Mouse (Mus musculus) intestine, embryonic 14.5 days (tissue): Measurements from ENCODE around the gene Ermap. TPM values are rescaled to one million over a fixed set of nuclear protein-coding genes. Genes with fewer than 3 reads are reported as not detected.
A peak's percentile ranks its signal among the peaks of the same experiment; 100 is the strongest.

Source experiments
- ATAC-seq: fragments of 200-750 bp; cut with Nextera tagmentation; replicated peaks from 2 replicates; pipeline ENCODE4 v1.8.0; 2017; ENCODE audit warnings: low read depth, moderate number of reproducible peaks, moderate TSS enrichment, moderate library complexity; ENCODE audit not compliant: low FRiP score, low TSS enrichment
- DNase-seq: peaks from one replicate; pipeline ENCODE4 v3.0.0-alpha.2; 2018; ENCODE audit warnings: low spot score
- H3K27ac ChIP-seq: fragments of 300-500 bp; sonication (generic); 2 replicates; pipeline ENCODE4 v1.5.1; 2014; ENCODE audit warnings: low read depth, mild to moderate bottlenecking, control low read depth
- H3K27me3 ChIP-seq: fragments of 300-500 bp; sonication (generic); replicated peaks from 2 replicates; pipeline ENCODE4 v1.6.1; 2014; ENCODE audit warnings: low read length, control low read depth; ENCODE audit not compliant: control insufficient read depth, insufficient read depth
- H3K36me3 ChIP-seq: fragments of 300-500 bp; sonication (generic); 2 replicates; pipeline ENCODE4 v1.6.1; 2014; ENCODE audit warnings: low read length, control low read depth; ENCODE audit not compliant: control insufficient read depth, insufficient read depth
- H3K4me1 ChIP-seq: fragments of 300-500 bp; sonication (generic); replicated peaks from 2 replicates; pipeline ENCODE4 v1.6.1; 2014; ENCODE audit warnings: low read length, control low read depth, mixed read lengths; ENCODE audit not compliant: control insufficient read depth, insufficient read depth
- H3K4me2 ChIP-seq: fragments of 300-500 bp; sonication (generic); 2 replicates; pipeline ENCODE4 v1.6.1; 2014; ENCODE audit warnings: low read length
- H3K4me3 ChIP-seq: fragments of 300-500 bp; sonication (generic); 2 replicates; pipeline ENCODE4 v1.5.1; 2014; ENCODE audit warnings: low read depth, low read length, control low read depth, mixed read lengths
- H3K9ac ChIP-seq: fragments of 300-500 bp; sonication (generic); 2 replicates; pipeline ENCODE4 v1.6.1; 2014; ENCODE audit warnings: mild to moderate bottlenecking, low read length
- H3K9me3 ChIP-seq: fragments of 300-500 bp; sonication (generic); 2 replicates; pipeline ENCODE4 v1.6.1; 2016; ENCODE audit warnings: low read length, control low read depth; ENCODE audit not compliant: control insufficient read depth
- WGBS: fragments of 180-500 bp; shearing (Covaris S2); extraction: QIAGEN DNeasy Blood & Tissue Kit; methylation state at CpG from one replicate; pipeline ENCODE4 v1.1.7; 2014; 5-methylcytosine and 5-hydroxymethylcytosine counted together
- polyA plus RNA-seq: library from polyadenylated mRNA; unstranded; fragments of >200 nt; fragmentation: Nextera tagmentation; extraction: Ambion mirVana; gene quantifications from 2 replicates; pipeline ENCODE4 v1.2.1, GENCODE M21; 2014

The Ermap gene
- polyA plus RNA-seq, 1 experiment from 2014 or later: 0.42 TPM

DNA sequence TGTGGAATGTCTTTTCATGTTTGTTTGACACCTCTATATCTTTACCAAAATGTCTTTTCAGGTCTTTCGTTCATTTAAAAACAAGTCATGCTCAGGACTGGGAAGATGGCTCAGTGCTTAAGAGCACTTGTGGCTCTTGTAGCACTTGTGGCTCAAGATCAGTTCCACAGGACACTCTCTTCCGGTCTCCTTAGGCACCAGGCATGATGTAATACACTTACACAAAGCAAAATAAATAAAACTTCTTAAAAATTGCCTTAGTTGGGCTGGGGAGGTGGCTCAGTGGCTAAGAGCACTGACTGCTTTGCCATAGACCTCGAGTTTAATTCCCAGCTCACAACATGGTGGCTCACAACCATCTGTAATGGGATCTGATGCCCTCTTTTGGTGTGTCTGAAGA lies 28.5 kb downstream of the Ermap start:
- Histone ChIP-seq H3K27ac (no peak overlapping the region), H3K4me2 (no peak overlapping the region), H3K9ac (no peak overlapping the region), H3K9me3 (no peaks in the 10 kb centered on the region), H3K4me1 (no peaks in the 10 kb centered on the region), H3K27me3 (no peaks in the 10 kb centered on the region), H3K4me3 (no peak overlapping the region), H3K36me3 (no peaks in the 10 kb centered on the region)
- ATAC-seq (no peak), DNase-seq (no peak)
- WGBS: 74% methylated on average over 3 of the region's 3 CpGs

GRCm38 (mm10) chr4:119157891-119158290 lies 31.9 kb downstream of the Ermap start:
- Histone ChIP-seq H3K4me1 (no peaks in the 10 kb centered on the region), H3K9ac (no peak overlapping the region), H3K36me3 (no peaks in the 10 kb centered on the region), H3K27ac (peak overlapping the region; percentile 29; the same call in 1 of the 2 replicates), H3K9me3 (no peaks in the 10 kb centered on the region), H3K4me2 (no peak overlapping the region), H3K27me3 (no peaks in the 10 kb centered on the region), H3K4me3 (no peak overlapping the region)
- peak; percentile 81 for ATAC-seq
- DNase-seq: no peak
- WGBS: 56% methylated on average over 5 of the region's 5 CpGs

GRCm38 (mm10) chr4:119157186-119157585 lies 32.6 kb downstream of the Ermap start:
- Histone ChIP-seq H3K4me1 (no peaks in the 10 kb centered on the region), H3K27me3 (no peaks in the 10 kb centered on the region), H3K4me3 (no peak overlapping the region), H3K9ac (no peak overlapping the region), H3K27ac (no peak overlapping the region), H3K4me2 (no peak overlapping the region), H3K9me3 (no peaks in the 10 kb centered on the region), H3K36me3 (no peaks in the 10 kb centered on the region)
- ATAC-seq (no peak), DNase-seq (peak; percentile 79)
- 39% methylated on average over 2 of the region's 2 CpGs for WGBS

DNA sequence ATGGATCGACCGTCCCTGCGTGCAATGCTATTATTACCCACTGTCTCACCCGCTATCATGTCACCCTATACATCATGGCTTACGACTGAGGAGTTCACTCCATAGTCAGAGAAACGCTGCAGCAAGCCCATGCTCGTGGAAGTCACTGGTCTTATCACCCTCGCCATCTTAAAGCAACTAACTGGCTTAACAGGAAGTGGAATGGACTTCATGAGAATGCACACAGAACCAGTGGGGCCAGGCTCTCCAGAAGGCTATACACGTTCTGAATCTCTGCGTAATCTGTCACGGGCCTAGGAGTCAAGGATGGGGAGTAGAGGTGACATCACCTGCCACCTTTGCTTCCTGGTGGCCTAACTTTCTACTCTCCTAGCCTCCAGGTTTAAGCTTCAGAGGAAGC lies 41.1 kb downstream of the Ermap start:
- no peaks in the 10 kb centered on the region for H3K36me3 ChIP-seq

GRCm38 (mm10) chr4:119147347-119147746 lies 42.5 kb downstream of the Ermap start:
- H3K36me3 ChIP-seq: no peaks in the 10 kb centered on the region
- no peak for ATAC-seq
- no peak overlapping the region for H3K27ac ChIP-seq
- no peak for DNase-seq
- no peaks in the 10 kb centered on the region for H3K9me3 ChIP-seq
- no peaks in the 10 kb centered on the region for H3K27me3 ChIP-seq
- H3K9ac ChIP-seq: no peak overlapping the region
- WGBS: 79% methylated on average over 5 of the region's 5 CpGs
- H3K4me3 ChIP-seq: no peak overlapping the region
- no peak overlapping the region for H3K4me2 ChIP-seq
- no peaks in the 10 kb centered on the region for H3K4me1 ChIP-seq

More for the DNA sequence above, 41.1 kb downstream of the Ermap start:
- 80% methylated on average over 11 of the region's 11 CpGs for WGBS
- no peaks in the 10 kb centered on the region for H3K27me3 ChIP-seq
- no peaks in the 10 kb centered on the region for H3K9me3 ChIP-seq
- no peak overlapping the region for H3K9ac ChIP-seq
- H3K4me3 ChIP-seq: no peak overlapping the region
- ATAC-seq (no peak), DNase-seq (no peak)
- H3K27ac ChIP-seq: no peak overlapping the region
- no peak overlapping the region for H3K4me2 ChIP-seq
- H3K4me1 ChIP-seq: no peaks in the 10 kb centered on the region

- Histone ChIP-seq H3K27me3 (no peaks in the 10 kb centered on the region), H3K27ac (no peak overlapping the region), H3K4me2 (no peak overlapping the region), H3K36me3 (no peaks in the 10 kb centered on the region), H3K4me1 (no peaks in the 10 kb centered on the region), H3K9ac (no peak overlapping the region), H3K4me3 (no peak overlapping the region), H3K9me3 (no peaks in the 10 kb centered on the region)
- DNase-seq (no peak), ATAC-seq (no peak)
- 84% methylated on average over 7 of the region's 7 CpGs for WGBS
These were observed 43.0 kb downstream of the Ermap start for GRCm38 (mm10) chr4:119146816-119147215.

DNA sequence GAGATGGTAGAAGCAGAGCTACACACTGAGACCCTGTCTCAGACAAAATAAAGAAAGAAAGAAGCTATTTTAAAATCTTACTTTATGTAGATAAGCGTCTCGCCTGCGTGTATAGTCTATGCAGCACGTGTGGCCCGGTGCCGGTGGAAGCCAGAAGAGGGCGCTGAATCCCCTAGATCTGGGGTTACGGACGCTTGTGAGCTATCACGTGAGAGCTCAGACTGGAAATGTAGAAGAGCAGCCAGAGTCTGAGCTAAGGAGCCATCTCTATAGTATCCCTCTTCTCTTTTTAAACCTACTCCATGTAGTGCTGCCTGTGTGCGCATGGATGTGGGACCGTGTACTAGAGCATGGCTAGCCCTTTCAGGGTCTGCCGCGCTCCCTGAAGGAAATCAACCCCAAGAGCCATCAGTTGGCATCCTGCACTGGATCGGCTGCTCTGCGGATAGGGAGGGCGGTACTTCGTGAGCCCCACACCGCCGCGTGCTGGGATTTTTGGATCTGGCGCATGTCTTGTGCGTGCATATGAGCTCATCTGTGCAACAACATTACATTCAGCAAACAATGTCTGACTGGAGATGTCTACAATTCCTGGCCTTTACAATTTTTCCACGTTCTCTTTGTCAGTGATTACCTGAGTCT lies 47.5 kb downstream of the Ermap start:
- Histone ChIP-seq H3K9ac (no peak overlapping the region), H3K27me3 (no peaks in the 10 kb centered on the region), H3K4me1 (no peaks in the 10 kb centered on the region), H3K36me3 (peaks cover 3% of the 10 kb centered on the region; the same call in 1 of the 2 replicates), H3K9me3 (no peaks in the 10 kb centered on the region), H3K4me3 (peak overlapping the region; percentile 11; the same call in 1 of the 2 replicates), H3K27ac (no peak overlapping the region), H3K4me2 (peak overlapping the region; percentile 45)
- 26% methylated on average over 24 of the region's 24 CpGs for WGBS
- DNase-seq (peak; percentile 81), ATAC-seq (0 out of 2 replicates have a peak, but pooled peaks have one; percentile 30)

DNA sequence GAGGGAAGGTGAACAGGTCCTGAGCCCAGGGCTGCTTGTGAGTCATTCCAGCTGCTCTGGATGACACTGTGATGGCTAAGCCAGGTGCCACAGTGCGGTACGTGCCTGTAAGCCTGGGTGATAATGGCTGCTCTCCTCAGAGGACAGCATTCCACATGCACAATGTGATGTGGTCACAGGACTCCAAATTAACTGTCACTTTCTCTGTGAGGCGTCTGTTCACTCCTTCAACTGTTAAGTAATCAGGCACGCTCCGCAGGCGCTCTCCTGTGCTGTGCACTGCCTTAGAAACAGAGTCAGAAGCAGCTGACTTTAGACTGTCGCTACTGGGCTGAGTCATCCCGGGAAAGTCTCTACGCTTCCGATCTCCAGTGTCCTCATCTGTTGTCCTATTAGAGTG lies 48.6 kb downstream of the Ermap start:
- 67% methylated on average over 10 of the region's 10 CpGs for WGBS
- no peak overlapping the region for H3K4me3 ChIP-seq
- ATAC-seq (no peak), DNase-seq (no peak)
- H3K27ac ChIP-seq: no peak overlapping the region
- H3K36me3 ChIP-seq: peaks cover 15% of the 10 kb centered on the region
- H3K9ac ChIP-seq: no peak overlapping the region
- H3K4me2 ChIP-seq: no peak overlapping the region
- no peaks in the 10 kb centered on the region for H3K9me3 ChIP-seq
- H3K4me1 ChIP-seq: no peaks in the 10 kb centered on the region
- H3K27me3 ChIP-seq: no peaks in the 10 kb centered on the region

DNA sequence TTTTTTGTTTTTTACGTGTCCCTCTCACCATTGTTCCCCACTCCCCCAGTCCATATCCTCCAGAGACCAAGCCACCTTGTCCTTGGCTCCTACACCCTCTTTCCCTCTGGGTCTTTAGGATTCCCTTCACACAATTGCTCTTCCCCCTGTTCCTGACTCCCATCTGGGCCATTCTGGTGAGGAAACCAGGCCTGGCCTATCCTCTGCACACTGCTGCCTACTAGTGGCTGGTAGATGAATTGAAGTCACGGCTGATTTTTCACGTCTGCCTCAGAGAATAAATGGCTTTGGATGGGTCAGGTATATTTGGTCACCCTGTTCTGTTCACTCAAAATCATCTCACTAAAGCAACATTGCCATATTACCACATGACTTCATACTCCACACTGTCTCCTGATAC lies 49.7 kb downstream of the Ermap start:
- 54% methylated on average over 3 of the region's 3 CpGs for WGBS
- ATAC-seq: no peak

More for the DNA sequence above, 49.7 kb downstream of the Ermap start:
- peaks cover 25% of the 10 kb centered on the region for H3K36me3 ChIP-seq
- no peak for DNase-seq
- H3K4me1 ChIP-seq: no peaks in the 10 kb centered on the region
- no peak overlapping the region for H3K4me3 ChIP-seq
- H3K27me3 ChIP-seq: no peaks in the 10 kb centered on the region
- H3K4me2 ChIP-seq: no peak overlapping the region
- no peak overlapping the region for H3K27ac ChIP-seq
- H3K9ac ChIP-seq: no peak overlapping the region
- H3K9me3 ChIP-seq: no peaks in the 10 kb centered on the region
